Mouse (Mus musculus): Measurements from ENCODE around the gene Ctdspl. TPM values are rescaled to one million over a fixed set of nuclear protein-coding genes. Genes with fewer than 3 reads are reported as not detected.
A peak's percentile ranks its signal among the peaks of the same experiment; 100 is the strongest.

Gene Ctdspl
- polyA plus RNA-seq, 1 experiment from 2014 or later: 2.5 TPM

DNA sequence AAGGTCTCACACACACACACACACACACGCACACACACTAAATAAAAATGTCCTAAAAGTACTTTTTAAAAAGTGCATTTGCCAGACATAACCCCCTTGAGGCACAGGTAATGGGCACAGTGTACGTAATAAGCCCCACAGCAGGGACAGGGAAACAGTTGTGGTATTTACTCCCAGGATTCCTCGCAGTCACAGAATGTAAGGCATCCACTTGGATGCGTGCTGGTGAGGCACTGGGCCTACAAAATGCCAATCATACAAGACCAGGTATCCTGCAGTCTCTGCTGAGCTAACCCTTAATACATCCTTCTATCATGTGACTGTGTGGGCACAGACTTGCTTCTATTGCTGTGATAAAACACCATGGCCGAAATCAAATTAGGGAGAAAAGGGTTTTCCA is 22.2 kb downstream of the Ctdspl start:
- Histone ChIP-seq H3K27ac (replicated peaks) (no peak overlapping the region), H3K36me3 (replicated peaks) (no peaks in the 10 kb centered on the region), H3K4me2 (no peak overlapping the region), H3K27me3 (no peaks in the 10 kb centered on the region), H3K9me3 (replicated peaks) (no peaks in the 10 kb centered on the region), H3K4me1 (replicated peaks) (peaks cover 34% of the 10 kb centered on the region), H3K4me3 (replicated peaks) (no peak overlapping the region), H3K9ac (no peak overlapping the region)
- no peak for ATAC-seq (ENCODE audit: insufficient read depth)
- 76% methylated on average over 5 of the region's 5 CpGs for WGBS (ENCODE audit: insufficient replicate concordance)

DNA sequence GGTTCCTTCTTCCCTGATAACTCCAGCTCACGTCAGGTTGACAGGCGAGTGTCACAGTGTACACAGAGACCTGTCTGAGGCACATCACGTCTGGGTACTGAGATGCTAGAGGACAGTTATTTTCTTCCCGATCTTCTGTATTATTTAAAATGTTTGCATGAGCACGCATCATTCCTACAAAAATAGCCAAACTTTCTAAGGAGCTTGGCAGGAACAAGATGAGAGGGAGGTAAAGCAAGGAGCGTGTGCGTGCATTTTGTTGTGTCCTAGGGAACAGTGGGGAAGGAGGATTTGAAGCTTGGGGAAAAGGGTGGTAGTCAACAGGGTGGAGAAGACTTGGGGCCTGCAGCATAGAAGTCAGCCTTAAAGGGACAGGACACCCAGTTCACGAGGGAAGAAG is 22.9 kb downstream of the Ctdspl start:
- Histone ChIP-seq H3K4me2 (no peak overlapping the region), H3K4me3 (replicated peaks) (no peak overlapping the region), H3K27ac (replicated peaks) (no peak overlapping the region), H3K4me1 (replicated peaks) (peaks cover 28% of the 10 kb centered on the region), H3K36me3 (replicated peaks) (no peaks in the 10 kb centered on the region), H3K9ac (no peak overlapping the region), H3K27me3 (no peaks in the 10 kb centered on the region), H3K9me3 (replicated peaks) (no peaks in the 10 kb centered on the region)
- no peak for ATAC-seq (ENCODE audit: insufficient read depth)
- WGBS (ENCODE audit: insufficient replicate concordance): 75% methylated on average over 8 of the region's 8 CpGs

DNA sequence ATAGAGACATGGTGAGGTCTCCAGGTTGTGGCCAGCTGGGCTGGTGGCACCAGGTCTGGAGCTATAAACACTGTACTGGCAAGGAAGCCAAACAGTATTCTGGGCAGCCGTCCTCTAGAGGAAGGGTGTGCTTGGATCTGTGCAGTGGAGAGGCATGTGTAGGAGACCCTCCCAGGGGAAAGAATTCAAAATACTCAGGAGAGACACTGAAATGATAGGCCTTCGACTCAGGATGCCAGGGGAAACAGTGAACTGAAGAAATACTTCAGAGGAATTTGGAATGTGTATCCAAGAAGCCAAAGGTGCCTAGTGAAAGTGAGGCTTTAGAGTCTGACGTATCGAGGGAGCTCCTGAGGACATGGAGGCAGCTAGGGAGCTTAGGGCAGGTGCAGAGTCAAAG is 23.4 kb downstream of the Ctdspl start:
- WGBS (ENCODE audit: insufficient replicate concordance): 69% methylated on average over 4 of the region's 4 CpGs
- Histone ChIP-seq H3K4me2 (no peak overlapping the region), H3K36me3 (replicated peaks) (no peaks in the 10 kb centered on the region), H3K9me3 (replicated peaks) (no peaks in the 10 kb centered on the region), H3K27ac (replicated peaks) (no peak overlapping the region), H3K27me3 (no peaks in the 10 kb centered on the region), H3K4me3 (replicated peaks) (no peak overlapping the region), H3K4me1 (replicated peaks) (peaks cover 22% of the 10 kb centered on the region), H3K9ac (no peak overlapping the region)
- no peak for ATAC-seq (ENCODE audit: insufficient read depth)

DNA sequence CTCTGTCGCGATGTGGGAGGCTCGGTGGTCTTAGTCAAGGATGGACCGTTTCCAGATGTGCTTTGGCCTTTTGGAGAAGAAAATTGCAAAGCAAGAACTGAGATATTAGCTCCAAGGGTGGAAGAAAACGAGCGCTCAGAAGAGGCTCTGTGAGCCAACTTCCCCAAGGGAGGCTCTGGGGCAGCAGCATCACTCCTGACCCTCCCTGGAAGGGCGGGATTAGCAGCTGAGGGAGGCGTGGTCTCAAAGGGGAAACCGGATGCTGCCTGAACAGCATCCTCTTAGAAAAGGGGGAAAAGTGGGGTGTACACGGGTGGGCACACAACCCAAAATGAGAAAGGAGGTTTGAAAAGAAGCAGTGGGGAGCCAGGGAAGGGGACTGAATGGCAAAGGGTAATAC is 23.8 kb downstream of the Ctdspl start:
- Histone ChIP-seq H3K27me3 (no peaks in the 10 kb centered on the region), H3K4me3 (replicated peaks) (no peak overlapping the region), H3K36me3 (replicated peaks) (no peaks in the 10 kb centered on the region), H3K4me2 (no peak overlapping the region), H3K27ac (replicated peaks) (no peak overlapping the region), H3K4me1 (replicated peaks) (peaks cover 22% of the 10 kb centered on the region), H3K9ac (no peak overlapping the region), H3K9me3 (replicated peaks) (no peaks in the 10 kb centered on the region)
- ATAC-seq (ENCODE audit: insufficient read depth): no peak
- 54% methylated on average over 10 of the region's 10 CpGs for WGBS (ENCODE audit: insufficient replicate concordance)

DNA sequence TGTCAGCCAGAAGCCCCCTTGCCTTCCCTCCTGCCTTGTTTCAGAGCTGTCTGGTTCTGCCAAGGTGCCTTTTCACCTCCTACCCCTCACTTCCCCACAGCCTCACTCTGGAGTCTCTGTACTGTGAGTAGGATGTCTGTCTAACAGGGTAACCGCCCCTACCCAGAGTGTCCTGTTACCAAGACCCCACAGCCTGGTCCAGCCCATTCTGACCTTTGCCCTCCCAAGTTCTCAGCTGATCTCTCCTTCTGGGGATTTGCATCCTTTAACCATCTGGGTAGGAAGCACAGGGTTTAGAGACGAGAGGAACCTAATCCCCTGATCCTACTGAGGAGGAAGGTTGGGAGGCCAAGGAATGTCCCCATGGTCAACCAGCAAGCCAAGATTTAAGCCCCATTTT is 24.5 kb downstream of the Ctdspl start:
- Histone ChIP-seq H3K4me1 (replicated peaks) (peaks cover 22% of the 10 kb centered on the region), H3K27ac (replicated peaks) (no peak overlapping the region), H3K36me3 (replicated peaks) (no peaks in the 10 kb centered on the region), H3K4me3 (replicated peaks) (no peak overlapping the region), H3K9me3 (replicated peaks) (no peaks in the 10 kb centered on the region), H3K4me2 (no peak overlapping the region), H3K9ac (no peak overlapping the region), H3K27me3 (no peaks in the 10 kb centered on the region)
- ATAC-seq (ENCODE audit: insufficient read depth): no peak
- WGBS (ENCODE audit: insufficient replicate concordance): 80% methylated on average over 2 of the region's 2 CpGs

DNA sequence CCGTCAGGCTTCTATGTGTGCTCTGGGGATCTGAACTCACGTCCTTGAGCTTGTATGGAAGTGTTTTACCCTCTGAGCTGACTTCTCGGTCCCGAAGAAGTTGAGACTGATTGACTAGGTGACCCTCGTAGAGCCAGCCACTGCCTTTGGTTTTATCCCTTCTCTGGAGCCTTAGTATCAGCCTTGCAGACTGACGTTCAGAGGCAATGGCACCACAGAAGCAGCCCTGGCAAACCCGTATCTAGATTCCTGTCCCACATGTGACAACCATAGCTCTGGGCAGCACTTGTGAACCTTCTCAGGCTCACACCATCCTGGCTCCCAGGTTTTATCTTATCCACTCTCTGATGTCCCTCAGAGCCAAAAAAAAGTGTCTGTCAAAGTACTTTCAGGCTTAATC is 25.1 kb downstream of the Ctdspl start:
- H3K27ac ChIP-seq (replicated peaks): no peak overlapping the region; the same call in 1 of the 2 replicates
- H3K4me1 ChIP-seq (replicated peaks): peaks cover 22% of the 10 kb centered on the region
- no peaks in the 10 kb centered on the region for H3K36me3 ChIP-seq (replicated peaks)
- WGBS (ENCODE audit: insufficient replicate concordance): 64% methylated on average over 7 of the region's 7 CpGs
- ATAC-seq (ENCODE audit: insufficient read depth): no peak
- no peak overlapping the region for H3K9ac ChIP-seq
- H3K4me3 ChIP-seq (replicated peaks): no peak overlapping the region
- no peak overlapping the region for H3K4me2 ChIP-seq
- no peaks in the 10 kb centered on the region for H3K9me3 ChIP-seq (replicated peaks)
- H3K27me3 ChIP-seq: no peaks in the 10 kb centered on the region

DNA sequence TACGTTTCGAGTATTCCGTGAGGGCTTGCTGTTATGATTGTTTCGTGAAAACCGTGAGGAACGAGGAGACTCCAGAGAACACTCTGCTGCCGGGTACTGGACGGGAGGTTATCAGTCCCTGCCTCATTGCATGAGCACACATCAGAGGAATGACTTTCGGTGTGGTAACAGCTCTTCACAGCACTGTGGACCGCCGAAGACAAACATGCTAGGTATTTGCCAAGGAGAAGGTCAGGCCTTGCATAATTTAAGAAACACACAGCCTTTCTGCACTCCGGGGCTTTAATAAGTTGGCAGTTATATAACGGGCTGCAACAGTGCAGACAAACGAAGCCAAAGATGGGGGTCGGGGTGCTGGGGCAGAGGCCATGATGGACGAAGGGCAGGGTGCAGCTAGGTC is 25.9 kb downstream of the Ctdspl start:
- no peak overlapping the region for H3K4me2 ChIP-seq
- H3K36me3 ChIP-seq (replicated peaks): no peaks in the 10 kb centered on the region
- H3K27me3 ChIP-seq: no peaks in the 10 kb centered on the region
- no peak overlapping the region for H3K4me3 ChIP-seq (replicated peaks)
- no peaks in the 10 kb centered on the region for H3K9me3 ChIP-seq (replicated peaks)
- 62% methylated on average over 16 of the region's 16 CpGs for WGBS (ENCODE audit: insufficient replicate concordance)
- peaks cover 22% of the 10 kb centered on the region for H3K4me1 ChIP-seq (replicated peaks)
- no peak overlapping the region for H3K9ac ChIP-seq
- peak overlapping the region; percentile 29; the same call in 1 of the 2 replicates for H3K27ac ChIP-seq (replicated peaks)
- ATAC-seq (ENCODE audit: insufficient read depth): peak; percentile 79

GRCm38 (mm10) chr9:118953465-118954194 is 27.4 kb downstream of the Ctdspl start:
- no peak overlapping the region for H3K27ac ChIP-seq (replicated peaks)
- H3K27me3 ChIP-seq: no peaks in the 10 kb centered on the region
- ATAC-seq (ENCODE audit: insufficient read depth): no peak
- H3K4me1 ChIP-seq (replicated peaks): peaks cover 22% of the 10 kb centered on the region
- no peak overlapping the region for H3K4me3 ChIP-seq (replicated peaks)
- H3K4me2 ChIP-seq: no peak overlapping the region
- 83% methylated on average over 16 of the region's 16 CpGs for WGBS (ENCODE audit: insufficient replicate concordance)
- no peaks in the 10 kb centered on the region for H3K9me3 ChIP-seq (replicated peaks)
- H3K9ac ChIP-seq: no peak overlapping the region
- no peaks in the 10 kb centered on the region for H3K36me3 ChIP-seq (replicated peaks)

DNA sequence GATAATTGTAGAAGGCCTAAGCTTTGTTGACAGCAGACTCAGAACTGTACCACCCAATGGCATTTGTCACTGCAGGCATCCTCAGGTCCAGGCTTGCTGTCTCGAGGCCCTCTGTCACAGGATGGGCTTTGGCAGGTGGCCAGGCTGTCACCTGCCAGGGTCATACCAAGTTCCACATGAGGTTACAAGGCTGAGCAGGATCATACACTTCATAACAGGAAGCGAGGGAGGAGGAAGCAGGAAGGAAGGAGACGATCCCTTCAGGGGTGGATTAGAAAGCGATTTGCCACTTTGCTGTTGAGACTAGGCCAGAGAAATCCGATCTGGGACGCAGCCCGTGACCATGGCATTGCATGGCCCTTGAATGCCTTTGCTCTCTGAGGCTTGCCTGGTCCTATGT is 32.5 kb downstream of the Ctdspl start:
- ATAC-seq (ENCODE audit: insufficient read depth): peak; percentile 11; the same call in 1 of the 2 replicates
- H3K36me3 ChIP-seq (replicated peaks): no peaks in the 10 kb centered on the region
- H3K4me3 ChIP-seq (replicated peaks): no peak overlapping the region
- WGBS (ENCODE audit: insufficient replicate concordance): 60% methylated on average over 7 of the region's 7 CpGs
- H3K27me3 ChIP-seq: no peaks in the 10 kb centered on the region
- no peak overlapping the region for H3K9ac ChIP-seq
- H3K4me1 ChIP-seq (replicated peaks): 0 out of 2 replicates have a peak, but pooled peaks cover 17% of the 10 kb centered on the region
- H3K27ac ChIP-seq (replicated peaks): no peak overlapping the region
- no peak overlapping the region for H3K4me2 ChIP-seq
- H3K9me3 ChIP-seq (replicated peaks): no peaks in the 10 kb centered on the region

- no peaks in the 10 kb centered on the region for H3K36me3 ChIP-seq (replicated peaks)
- WGBS (ENCODE audit: insufficient replicate concordance): 44% methylated on average over 16 of the region's 16 CpGs
Observed at GRCm38 (mm10) chr9:118960415-118961091, 34.3 kb downstream of the Ctdspl start.

GRCm38 (mm10) chr9:118963149-118963548 is 36.9 kb downstream of the Ctdspl start:
- no peak overlapping the region for H3K27ac ChIP-seq (replicated peaks)
- H3K36me3 ChIP-seq (replicated peaks): 0 out of 2 replicates have a peak, but pooled peaks cover 5% of the 10 kb centered on the region
- no peaks in the 10 kb centered on the region for H3K27me3 ChIP-seq
- H3K9me3 ChIP-seq (replicated peaks): no peaks in the 10 kb centered on the region
- H3K4me2 ChIP-seq: no peak overlapping the region
- 0 out of 2 replicates have a peak, but pooled peaks cover 17% of the 10 kb centered on the region for H3K4me1 ChIP-seq (replicated peaks)
- WGBS (ENCODE audit: insufficient replicate concordance): 76% methylated on average over 9 of the region's 9 CpGs
- no peak for ATAC-seq (ENCODE audit: insufficient read depth)
- no peak overlapping the region for H3K4me3 ChIP-seq (replicated peaks)
- no peak overlapping the region for H3K9ac ChIP-seq

More at GRCm38 (mm10) chr9:118960415-118961091, 34.3 kb downstream of the Ctdspl start:
- no peak overlapping the region for H3K4me2 ChIP-seq
- no peak overlapping the region for H3K4me3 ChIP-seq (replicated peaks)
- peak overlapping the region; percentile 34 for H3K27ac ChIP-seq (replicated peaks)
- H3K9ac ChIP-seq: no peak overlapping the region
- H3K27me3 ChIP-seq: no peaks in the 10 kb centered on the region
- ATAC-seq (ENCODE audit: insufficient read depth): peak; percentile 75
- 0 out of 2 replicates have a peak, but pooled peaks cover 17% of the 10 kb centered on the region for H3K4me1 ChIP-seq (replicated peaks)
- H3K9me3 ChIP-seq (replicated peaks): no peaks in the 10 kb centered on the region
